Mouse (Mus musculus): ENCODE results near the gene Mad1l1. TPM values are rescaled to one million over a fixed set of nuclear protein-coding genes. Genes with fewer than 3 reads are reported as not detected.

Gene Mad1l1
- polyA plus RNA-seq, 1 experiment from 2014 or later: 39.1 TPM

DNA sequence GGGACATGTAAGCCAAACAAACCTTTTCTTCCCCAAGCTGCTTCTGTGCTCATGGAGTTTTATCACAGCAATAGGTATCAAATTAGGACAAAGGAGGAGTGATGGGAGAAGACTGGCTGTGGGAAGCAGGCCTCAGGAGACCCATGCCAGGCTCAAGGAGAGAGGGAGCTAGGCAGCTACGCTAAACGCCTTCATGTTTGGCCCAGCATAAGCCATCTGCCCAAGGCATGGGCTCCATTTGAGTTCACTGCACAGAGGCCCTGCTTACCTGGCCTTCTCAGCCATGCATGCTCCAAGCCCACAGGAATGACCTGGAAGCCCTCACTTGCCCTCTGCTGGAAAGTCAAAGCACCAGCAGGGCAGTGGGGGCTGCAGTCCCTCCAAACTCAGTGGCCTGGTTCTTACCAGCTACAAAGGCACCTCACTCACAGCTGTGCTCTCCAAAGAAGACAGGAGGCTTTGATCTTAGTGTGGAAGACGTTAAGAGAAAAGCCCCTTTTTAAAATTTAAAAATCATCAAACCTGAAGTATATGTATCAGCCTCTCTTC lies 206.8 kb downstream of the Mad1l1 start:
- no peak overlapping the region for H3K4me3 ChIP-seq (ENCODE audit: low read depth, low read length)
- no peaks in the 10 kb centered on the region for H3K9me3 ChIP-seq (ENCODE audit: control insufficient read depth, low read depth, low read length)
- no peaks in the 10 kb centered on the region for H3K36me3 ChIP-seq (ENCODE audit: control insufficient read depth, insufficient read depth, low read length)
- H3K4me2 ChIP-seq (replicated peaks; ENCODE audit: low read depth, low read length): no peak overlapping the region
- H3K27ac ChIP-seq (ENCODE audit: low read length): no peak overlapping the region
- WGBS: 78% methylated on average over 3 of the region's 3 CpGs
- no peak for ATAC-seq (ENCODE audit: insufficient number of reproducible peaks, insufficient read depth, low FRiP score, low read depth)
- H3K27me3 ChIP-seq (ENCODE audit: control insufficient read depth, insufficient read depth, low read length): no peaks in the 10 kb centered on the region
- H3K9ac ChIP-seq (replicated peaks; ENCODE audit: low read depth, low read length): no peak overlapping the region
- 0 out of 2 replicates have a peak, but pooled peaks cover 3% of the 10 kb centered on the region for H3K4me1 ChIP-seq (ENCODE audit: control insufficient read depth, insufficient read depth, low read length)

DNA sequence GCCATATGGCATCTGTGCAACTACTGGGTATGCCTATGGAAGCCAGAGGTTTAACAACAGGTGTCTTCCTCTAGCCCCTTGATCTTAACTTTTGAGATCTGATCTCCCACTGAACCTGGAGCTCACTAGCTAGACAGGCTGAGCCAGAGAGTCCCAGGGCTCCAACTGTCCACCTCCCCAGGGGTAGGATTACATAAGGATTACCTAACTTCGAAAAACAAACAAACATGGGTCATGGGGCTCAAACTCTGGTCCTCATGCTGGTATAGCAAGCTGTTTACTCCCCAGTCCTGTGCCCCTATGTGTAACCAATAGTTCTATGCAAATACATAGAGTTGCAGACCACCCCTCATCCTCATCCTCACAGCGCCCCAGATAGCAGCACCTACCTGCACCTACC lies 208.1 kb downstream of the Mad1l1 start:
- Histone ChIP-seq H3K9ac (replicated peaks; ENCODE audit: low read depth, low read length) (no peak overlapping the region), H3K9me3 (ENCODE audit: control insufficient read depth, low read depth, low read length) (no peaks in the 10 kb centered on the region), H3K36me3 (ENCODE audit: control insufficient read depth, insufficient read depth, low read length) (no peaks in the 10 kb centered on the region), H3K4me1 (ENCODE audit: control insufficient read depth, insufficient read depth, low read length) (0 out of 2 replicates have a peak, but pooled peaks cover 3% of the 10 kb centered on the region), H3K4me3 (ENCODE audit: low read depth, low read length) (no peak overlapping the region), H3K4me2 (replicated peaks; ENCODE audit: low read depth, low read length) (no peak overlapping the region), H3K27ac (ENCODE audit: low read length) (no peak overlapping the region), H3K27me3 (ENCODE audit: control insufficient read depth, insufficient read depth, low read length) (no peaks in the 10 kb centered on the region)
- ATAC-seq (ENCODE audit: insufficient number of reproducible peaks, insufficient read depth, low FRiP score, low read depth): no peak
- WGBS: 90% methylated on average over 2 of the region's 2 CpGs

DNA sequence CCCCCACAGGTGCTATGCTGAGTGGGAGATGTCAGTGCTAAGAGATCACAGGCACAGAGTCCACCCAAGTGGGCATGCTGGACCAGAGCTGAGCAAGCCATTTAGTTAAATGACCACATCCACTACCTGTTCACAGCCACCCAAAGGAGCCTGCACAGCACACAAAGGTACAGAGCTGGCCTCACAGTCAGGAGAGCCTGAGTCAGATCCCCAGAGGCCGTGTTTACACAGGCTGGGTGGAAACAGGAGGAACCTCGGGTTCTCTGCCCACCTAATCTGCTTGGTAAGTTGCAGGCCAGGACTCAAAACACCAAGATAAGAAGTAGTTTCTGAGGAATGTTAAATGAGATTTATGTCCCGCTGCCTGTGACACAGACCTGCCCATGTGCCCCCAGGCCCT lies 211.3 kb downstream of the Mad1l1 start:
- Histone ChIP-seq H3K9me3 (ENCODE audit: control insufficient read depth, low read depth, low read length) (no peaks in the 10 kb centered on the region), H3K9ac (replicated peaks; ENCODE audit: low read depth, low read length) (no peak overlapping the region), H3K4me2 (replicated peaks; ENCODE audit: low read depth, low read length) (no peak overlapping the region), H3K27ac (ENCODE audit: low read length) (no peak overlapping the region), H3K27me3 (ENCODE audit: control insufficient read depth, insufficient read depth, low read length) (no peaks in the 10 kb centered on the region), H3K36me3 (ENCODE audit: control insufficient read depth, insufficient read depth, low read length) (no peaks in the 10 kb centered on the region; the same call in 1 of the 2 replicates), H3K4me3 (ENCODE audit: low read depth, low read length) (no peak overlapping the region), H3K4me1 (ENCODE audit: control insufficient read depth, insufficient read depth, low read length) (no peaks in the 10 kb centered on the region)
- peak; percentile 75 for ATAC-seq (ENCODE audit: insufficient number of reproducible peaks, insufficient read depth, low FRiP score, low read depth)
- 42% methylated on average over 3 of the region's 3 CpGs for WGBS

DNA sequence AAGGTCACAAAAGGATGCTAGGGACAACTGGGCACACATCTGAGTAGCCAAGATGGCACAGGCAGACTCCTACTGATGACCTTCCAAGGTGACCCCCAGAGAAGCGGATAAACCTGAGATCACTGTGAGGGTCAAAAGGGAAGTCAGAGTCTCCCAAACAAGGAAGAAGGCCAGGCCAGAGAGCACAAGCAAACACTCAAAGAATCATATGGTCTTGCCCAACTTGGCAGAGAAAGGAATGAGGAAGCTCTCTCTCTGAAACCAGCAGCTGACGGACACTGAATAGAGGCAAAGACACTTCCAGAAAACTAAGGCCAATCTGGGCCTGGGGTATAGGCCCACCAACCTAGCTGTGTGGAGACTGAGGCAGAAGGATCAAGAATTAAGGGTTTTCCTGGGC lies 213.4 kb downstream of the Mad1l1 start:
- no peak for ATAC-seq (ENCODE audit: insufficient number of reproducible peaks, insufficient read depth, low FRiP score, low read depth)
- no peaks in the 10 kb centered on the region for H3K4me1 ChIP-seq (ENCODE audit: control insufficient read depth, insufficient read depth, low read length)
- H3K36me3 ChIP-seq (ENCODE audit: control insufficient read depth, insufficient read depth, low read length): no peaks in the 10 kb centered on the region; the same call in 1 of the 2 replicates
- no peak overlapping the region for H3K4me2 ChIP-seq (replicated peaks; ENCODE audit: low read depth, low read length)
- no peaks in the 10 kb centered on the region for H3K27me3 ChIP-seq (ENCODE audit: control insufficient read depth, insufficient read depth, low read length)
- WGBS: 90% methylated on average over 2 of the region's 2 CpGs
- no peak overlapping the region for H3K4me3 ChIP-seq (ENCODE audit: low read depth, low read length)
- H3K27ac ChIP-seq (ENCODE audit: low read length): no peak overlapping the region
- H3K9ac ChIP-seq (replicated peaks; ENCODE audit: low read depth, low read length): no peak overlapping the region
- no peaks in the 10 kb centered on the region for H3K9me3 ChIP-seq (ENCODE audit: control insufficient read depth, low read depth, low read length)

DNA sequence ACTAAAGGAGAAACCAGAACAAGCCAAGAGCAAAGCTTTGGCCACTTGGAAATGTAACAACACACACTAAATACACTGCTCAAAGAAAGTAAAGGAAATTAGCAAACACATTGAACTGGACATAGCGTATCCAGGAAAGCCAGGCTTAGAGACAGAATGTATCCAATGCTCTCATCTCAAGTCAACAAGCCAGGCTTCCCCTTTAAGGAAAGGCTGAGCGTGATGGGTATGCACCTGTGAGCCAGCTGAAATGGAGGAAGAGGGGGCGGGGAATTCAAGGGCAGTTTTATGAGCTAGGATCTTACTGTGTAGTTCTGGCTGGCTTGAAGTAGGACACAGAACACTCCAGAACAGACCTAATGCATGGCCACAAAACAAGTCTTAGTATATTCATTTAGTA lies 215.3 kb downstream of the Mad1l1 start:
- WGBS: 83% methylated on average over 3 of the region's 3 CpGs
- Histone ChIP-seq H3K27me3 (ENCODE audit: control insufficient read depth, insufficient read depth, low read length) (no peaks in the 10 kb centered on the region), H3K4me3 (ENCODE audit: low read depth, low read length) (no peak overlapping the region), H3K4me2 (replicated peaks; ENCODE audit: low read depth, low read length) (no peak overlapping the region), H3K9me3 (ENCODE audit: control insufficient read depth, low read depth, low read length) (no peaks in the 10 kb centered on the region), H3K4me1 (ENCODE audit: control insufficient read depth, insufficient read depth, low read length) (no peaks in the 10 kb centered on the region), H3K36me3 (ENCODE audit: control insufficient read depth, insufficient read depth, low read length) (no peaks in the 10 kb centered on the region; the same call in 1 of the 2 replicates), H3K9ac (replicated peaks; ENCODE audit: low read depth, low read length) (no peak overlapping the region), H3K27ac (ENCODE audit: low read length) (no peak overlapping the region)
- ATAC-seq (ENCODE audit: insufficient number of reproducible peaks, insufficient read depth, low FRiP score, low read depth): no peak

DNA sequence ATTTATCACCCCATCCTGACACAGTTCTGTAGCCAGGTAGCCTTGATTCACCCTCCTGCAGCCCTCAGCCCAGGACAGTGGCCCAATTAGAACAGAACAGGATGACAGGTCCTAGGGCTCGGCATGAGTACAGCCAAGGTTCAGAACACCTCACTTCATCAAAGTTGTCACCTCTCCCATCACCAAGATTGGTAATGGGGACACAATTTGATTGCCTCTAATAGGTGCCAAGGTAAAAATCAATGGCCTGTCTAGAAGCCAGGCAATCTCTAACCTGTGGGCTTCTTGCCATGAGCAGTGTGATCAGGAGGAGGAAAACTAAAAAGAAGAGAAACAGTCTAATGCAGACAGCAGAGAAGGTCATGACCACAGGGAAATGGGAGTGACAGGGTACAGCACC lies 216.5 kb downstream of the Mad1l1 start:
- Histone ChIP-seq H3K4me3 (ENCODE audit: low read depth, low read length) (no peak overlapping the region), H3K4me1 (ENCODE audit: control insufficient read depth, insufficient read depth, low read length) (no peaks in the 10 kb centered on the region), H3K27ac (ENCODE audit: low read length) (no peak overlapping the region), H3K9ac (replicated peaks; ENCODE audit: low read depth, low read length) (no peak overlapping the region), H3K27me3 (ENCODE audit: control insufficient read depth, insufficient read depth, low read length) (no peaks in the 10 kb centered on the region), H3K36me3 (ENCODE audit: control insufficient read depth, insufficient read depth, low read length) (no peaks in the 10 kb centered on the region; the same call in 1 of the 2 replicates), H3K4me2 (replicated peaks; ENCODE audit: low read depth, low read length) (no peak overlapping the region), H3K9me3 (ENCODE audit: control insufficient read depth, low read depth, low read length) (no peaks in the 10 kb centered on the region)
- no peak for ATAC-seq (ENCODE audit: insufficient number of reproducible peaks, insufficient read depth, low FRiP score, low read depth)
- 87% methylated on average over 1 of the region's 1 CpGs for WGBS

DNA sequence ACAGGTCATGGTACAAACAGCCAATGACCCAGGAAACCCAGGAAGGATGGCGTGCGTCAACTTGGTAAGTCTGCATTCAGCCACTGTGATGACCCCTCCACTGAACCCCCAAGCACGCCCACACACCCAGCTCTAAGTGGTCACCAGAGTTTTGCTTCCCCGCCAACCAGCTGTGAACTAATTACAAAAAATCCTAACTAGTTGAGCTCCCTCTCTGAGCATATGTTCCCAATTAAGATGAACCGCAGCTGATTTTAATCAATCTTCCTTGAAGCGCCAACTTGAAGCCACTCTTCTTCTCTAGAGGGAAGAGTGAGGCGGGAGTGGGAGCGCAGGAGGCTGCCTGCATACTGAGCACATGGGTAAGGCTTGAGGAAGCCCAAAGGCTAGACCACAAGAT lies 218.6 kb downstream of the Mad1l1 start:
- no peaks in the 10 kb centered on the region for H3K27me3 ChIP-seq (ENCODE audit: control insufficient read depth, insufficient read depth, low read length)
- H3K27ac ChIP-seq (ENCODE audit: low read length): no peak overlapping the region
- H3K9me3 ChIP-seq (ENCODE audit: control insufficient read depth, low read depth, low read length): no peaks in the 10 kb centered on the region
- no peaks in the 10 kb centered on the region; the same call in 1 of the 2 replicates for H3K36me3 ChIP-seq (ENCODE audit: control insufficient read depth, insufficient read depth, low read length)
- 82% methylated on average over 8 of the region's 8 CpGs for WGBS
- no peak overlapping the region for H3K4me3 ChIP-seq (ENCODE audit: low read depth, low read length)
- no peak overlapping the region for H3K9ac ChIP-seq (replicated peaks; ENCODE audit: low read depth, low read length)
- H3K4me1 ChIP-seq (ENCODE audit: control insufficient read depth, insufficient read depth, low read length): no peaks in the 10 kb centered on the region
- H3K4me2 ChIP-seq (replicated peaks; ENCODE audit: low read depth, low read length): no peak overlapping the region
- ATAC-seq (ENCODE audit: insufficient number of reproducible peaks, insufficient read depth, low FRiP score, low read depth): no peak

DNA sequence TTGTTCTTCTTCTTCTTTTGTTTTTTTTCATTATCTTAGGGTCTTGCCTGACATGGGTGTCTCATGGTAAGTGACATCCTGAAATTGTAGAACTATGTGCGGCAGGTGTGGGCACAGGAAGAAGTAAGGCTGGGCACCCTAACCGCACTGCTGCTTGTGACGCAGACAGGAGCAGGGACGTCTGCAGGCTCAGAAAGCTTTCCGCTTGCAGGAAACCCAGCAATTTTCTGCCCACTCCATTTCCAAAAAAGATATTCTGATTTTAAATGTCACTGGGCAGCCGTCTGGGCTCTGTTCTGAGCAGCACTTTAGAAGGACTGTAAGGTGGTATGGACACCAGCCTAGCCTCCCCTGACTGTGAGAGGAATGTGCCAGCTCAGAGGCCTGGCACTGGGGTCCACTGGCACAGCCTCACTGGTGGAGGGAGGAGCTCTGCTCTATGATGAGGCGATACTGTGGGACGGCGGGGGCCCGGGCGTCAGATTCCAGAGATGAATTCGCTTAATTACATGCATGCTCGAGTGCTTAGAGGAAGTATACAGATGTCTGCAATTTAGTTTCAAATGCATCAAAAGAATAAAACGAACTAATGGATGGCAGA lies 219.8 kb downstream of the Mad1l1 start:
- WGBS: 90% methylated on average over 14 of the region's 14 CpGs
- Histone ChIP-seq H3K4me1 (ENCODE audit: control insufficient read depth, insufficient read depth, low read length) (no peaks in the 10 kb centered on the region), H3K27me3 (ENCODE audit: control insufficient read depth, insufficient read depth, low read length) (no peaks in the 10 kb centered on the region), H3K27ac (ENCODE audit: low read length) (no peak overlapping the region), H3K9ac (replicated peaks; ENCODE audit: low read depth, low read length) (no peak overlapping the region), H3K4me3 (ENCODE audit: low read depth, low read length) (no peak overlapping the region), H3K36me3 (ENCODE audit: control insufficient read depth, insufficient read depth, low read length) (no peaks in the 10 kb centered on the region; the same call in 1 of the 2 replicates), H3K9me3 (ENCODE audit: control insufficient read depth, low read depth, low read length) (no peaks in the 10 kb centered on the region), H3K4me2 (replicated peaks; ENCODE audit: low read depth, low read length) (no peak overlapping the region)
- no peak for ATAC-seq (ENCODE audit: insufficient number of reproducible peaks, insufficient read depth, low FRiP score, low read depth)

DNA sequence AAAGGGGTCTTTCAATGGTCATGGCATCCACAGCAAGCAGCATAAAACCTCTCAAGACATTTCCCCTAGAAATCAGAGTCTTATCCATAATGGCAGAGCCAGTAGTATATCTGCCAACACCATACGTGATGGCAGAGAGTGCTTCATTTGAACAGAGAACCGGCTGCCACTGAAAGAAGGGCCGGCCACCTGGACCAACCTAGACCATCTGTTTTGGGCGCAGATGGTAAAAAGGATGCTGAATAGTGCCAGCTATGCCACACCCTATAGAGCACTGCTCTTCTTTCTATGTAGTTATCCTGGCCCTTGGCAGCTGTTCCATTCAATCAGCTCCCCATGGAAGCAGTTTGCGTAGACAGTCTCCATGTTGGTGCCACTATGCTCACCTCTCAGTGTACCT lies 222.6 kb downstream of the Mad1l1 start:
- H3K27me3 ChIP-seq (ENCODE audit: control insufficient read depth, insufficient read depth, low read length): no peaks in the 10 kb centered on the region
- H3K4me2 ChIP-seq (replicated peaks; ENCODE audit: low read depth, low read length): no peak overlapping the region
- H3K36me3 ChIP-seq (ENCODE audit: control insufficient read depth, insufficient read depth, low read length): no peaks in the 10 kb centered on the region; the same call in 1 of the 2 replicates
- no peaks in the 10 kb centered on the region for H3K4me1 ChIP-seq (ENCODE audit: control insufficient read depth, insufficient read depth, low read length)
- WGBS: 94% methylated on average over 5 of the region's 5 CpGs
- ATAC-seq (ENCODE audit: insufficient number of reproducible peaks, insufficient read depth, low FRiP score, low read depth): no peak
- no peak overlapping the region for H3K4me3 ChIP-seq (ENCODE audit: low read depth, low read length)
- H3K9me3 ChIP-seq (ENCODE audit: control insufficient read depth, low read depth, low read length): no peaks in the 10 kb centered on the region
- H3K9ac ChIP-seq (replicated peaks; ENCODE audit: low read depth, low read length): no peak overlapping the region
- no peak overlapping the region for H3K27ac ChIP-seq (ENCODE audit: low read length)

Measured in stomach, embryonic 14.5 days (tissue).